Mouse (Mus musculus): Measurements from ENCODE around the gene Vrk2.

Gene Vrk2

GRCm38 (mm10) chr11:26537816-26538215 is 56.0 kb downstream of the Vrk2 start:
- no peak for DNase-seq

- no peak for DNase-seq
Measured at GRCm38 (mm10) chr11:26533828-26534119, 60.0 kb downstream of the Vrk2 start.

GRCm38 (mm10) chr11:26532994-26533827 is 60.6 kb downstream of the Vrk2 start:
- DNase-seq = no peak

- no peak for DNase-seq
Measured at GRCm38 (mm10) chr11:26526861-26527260, 66.9 kb downstream of the Vrk2 start.

GRCm38 (mm10) chr11:26518991-26519390 is 74.8 kb downstream of the Vrk2 start:
- no peak for DNase-seq

- DNase-seq = no peak
Measured at GRCm38 (mm10) chr11:26516086-26516485, 77.7 kb downstream of the Vrk2 start.

GRCm38 (mm10) chr11:26513683-26514082 is 80.1 kb downstream of the Vrk2 start:
- DNase-seq = no peak

- DNase-seq = no peak
Measured at GRCm38 (mm10) chr11:26495951-26496350, 97.8 kb downstream of the Vrk2 start.

GRCm38 (mm10) chr11:26489761-26490466 is 103.9 kb downstream of the Vrk2 start:
- DNase-seq = peak; percentile 3

GRCm38 (mm10) chr11:26481691-26482242 is 112.0 kb downstream of the Vrk2 start:
- DNase-seq = no peak

GRCm38 (mm10) chr11:26477037-26477739 is 116.6 kb downstream of the Vrk2 start:
- DNase-seq = no peak

GRCm38 (mm10) chr11:26454081-26454480 is 139.7 kb downstream of the Vrk2 start:
- DNase-seq = no peak

- DNase-seq = no peak
Measured at GRCm38 (mm10) chr11:26452693-26453092, 141.1 kb downstream of the Vrk2 start.

- DNase-seq = no peak
Measured at GRCm38 (mm10) chr11:26451228-26451627, 142.6 kb downstream of the Vrk2 start.

- DNase-seq = no peak
Measured at GRCm38 (mm10) chr11:26450636-26451035, 143.2 kb downstream of the Vrk2 start.

GRCm38 (mm10) chr11:26449789-26450188 is 144.0 kb downstream of the Vrk2 start:
- no peak for DNase-seq

- no peak for DNase-seq
Measured at GRCm38 (mm10) chr11:26444374-26444773, 149.4 kb downstream of the Vrk2 start.

GRCm38 (mm10) chr11:26441121-26441520 is 152.7 kb downstream of the Vrk2 start:
- DNase-seq = no peak

GRCm38 (mm10) chr11:26437818-26438217 is 156.0 kb downstream of the Vrk2 start:
- DNase-seq = peak; percentile 54

- peak; percentile 18 for DNase-seq
Measured at GRCm38 (mm10) chr11:26434229-26434628, 159.6 kb downstream of the Vrk2 start.

- DNase-seq = no peak
Measured at GRCm38 (mm10) chr11:26421472-26421871, 172.3 kb downstream of the Vrk2 start.

Data from cerebellum, adult 9-11 months (tissue).